Mouse (Mus musculus): ENCODE data around the gene Rbfox3.

Gene Rbfox3

GRCm38 (mm10) chr11:118476396-118477373, 434.7 kb downstream of the Rbfox3 start, which contains the start of gene Engase:
TSS of gene Engase (plus strand) at chr11:118476829.
- peak; percentile 93 to 95 for DNase-seq (ENCODE audit: low spot score in 2 of 2)

DNA sequence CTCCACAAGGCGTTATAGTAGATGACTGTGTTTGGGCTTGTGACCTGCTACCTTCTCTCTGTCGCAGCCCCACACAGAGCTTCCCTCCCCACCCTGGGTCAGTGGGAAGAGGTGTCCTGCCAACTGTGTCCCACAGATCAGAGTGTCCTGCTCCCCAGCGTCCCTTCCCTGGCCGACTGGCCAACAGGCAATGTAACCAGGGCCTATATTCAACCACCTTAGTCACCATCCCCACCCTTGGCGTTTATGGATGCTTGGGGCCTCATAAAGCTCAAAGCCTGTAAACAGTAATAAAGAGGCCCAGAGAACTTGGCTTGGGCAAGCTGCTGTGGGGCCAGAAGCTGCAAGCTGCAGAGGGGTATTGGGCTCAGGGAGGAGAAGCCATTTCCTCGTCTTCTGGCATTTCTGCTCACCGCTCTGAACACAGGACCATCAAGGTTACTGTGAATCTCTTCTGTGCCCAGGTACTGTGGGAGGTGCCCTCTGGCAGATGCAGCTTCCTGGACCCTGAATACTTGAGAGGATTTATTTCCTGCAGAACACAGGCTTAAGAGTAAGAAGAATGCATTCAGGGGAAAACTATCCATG, 435.8 kb downstream of the Rbfox3 start:
- DNase-seq (ENCODE audit: low spot score in 2 of 2), result no peak

GRCm38 (mm10) chr11:118473842-118474500, 437.4 kb downstream of the Rbfox3 start:
- no peak for DNase-seq (ENCODE audit: low spot score in 2 of 2)

- DNase-seq (ENCODE audit: low spot score in 2 of 2), result no peak
These were observed 438.2 kb downstream of the Rbfox3 start for GRCm38 (mm10) chr11:118473161-118473560.

DNA sequence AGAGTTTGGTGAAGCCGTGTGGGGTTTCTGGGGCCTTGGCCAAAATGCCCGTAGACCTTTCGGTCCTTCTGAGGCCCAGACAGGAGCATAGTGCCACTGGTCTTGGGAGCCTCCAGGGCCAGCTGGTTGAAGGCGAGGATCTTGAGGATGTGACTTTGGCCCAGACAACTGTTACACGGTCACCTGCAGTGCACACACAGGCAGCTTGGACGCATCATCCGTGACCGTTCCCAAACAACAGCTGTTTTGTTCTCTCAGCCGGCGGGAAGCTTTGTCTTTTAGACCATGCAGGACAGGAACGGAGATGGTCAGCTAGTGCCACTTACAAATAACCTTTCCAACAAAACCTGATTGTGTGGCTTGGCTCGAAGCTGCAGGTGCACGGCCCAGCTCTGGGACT, 439.7 kb downstream of the Rbfox3 start:
- no peak for DNase-seq (ENCODE audit: low spot score in 2 of 2)

DNA sequence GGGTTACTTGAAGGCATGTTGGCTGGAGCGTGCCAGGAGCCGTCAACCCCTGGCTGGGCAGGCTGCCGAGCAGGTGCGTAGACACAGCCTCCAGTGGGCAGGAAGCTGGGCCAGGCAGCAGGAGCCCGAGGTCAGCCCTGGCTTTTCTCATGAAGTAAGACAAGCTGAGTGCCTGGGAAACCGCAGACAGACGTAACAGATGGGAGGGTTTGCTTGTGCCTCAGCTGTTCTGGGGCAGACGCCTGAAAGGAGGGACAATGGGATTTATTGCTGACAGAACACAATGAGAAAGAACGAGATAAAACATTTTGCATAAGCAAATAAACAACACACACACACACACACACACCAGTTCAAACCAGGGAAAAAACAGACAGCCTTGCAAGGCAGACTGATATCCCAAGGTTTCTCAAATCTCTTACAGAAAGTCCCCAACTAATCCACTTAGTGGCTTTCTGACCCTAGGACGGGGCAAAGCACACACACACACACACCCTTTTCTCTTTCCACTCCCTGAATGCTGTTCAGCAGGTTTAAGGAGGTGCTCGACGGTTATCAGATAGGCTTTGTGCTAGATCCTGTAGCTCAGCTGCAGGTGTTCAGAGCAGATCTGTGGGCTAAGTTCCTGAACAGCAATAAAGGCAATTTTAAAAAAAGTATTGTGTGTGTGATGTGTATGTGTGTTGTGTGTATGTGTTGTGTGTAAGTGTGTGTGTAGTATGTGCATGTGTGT, 441.0 kb downstream of the Rbfox3 start:
- DNase-seq (ENCODE audit: low spot score in 2 of 2), result no peak

- DNase-seq (ENCODE audit: low spot score in 2 of 2), result no peak
These were observed 441.8 kb downstream of the Rbfox3 start for GRCm38 (mm10) chr11:118469509-118470160.

DNA sequence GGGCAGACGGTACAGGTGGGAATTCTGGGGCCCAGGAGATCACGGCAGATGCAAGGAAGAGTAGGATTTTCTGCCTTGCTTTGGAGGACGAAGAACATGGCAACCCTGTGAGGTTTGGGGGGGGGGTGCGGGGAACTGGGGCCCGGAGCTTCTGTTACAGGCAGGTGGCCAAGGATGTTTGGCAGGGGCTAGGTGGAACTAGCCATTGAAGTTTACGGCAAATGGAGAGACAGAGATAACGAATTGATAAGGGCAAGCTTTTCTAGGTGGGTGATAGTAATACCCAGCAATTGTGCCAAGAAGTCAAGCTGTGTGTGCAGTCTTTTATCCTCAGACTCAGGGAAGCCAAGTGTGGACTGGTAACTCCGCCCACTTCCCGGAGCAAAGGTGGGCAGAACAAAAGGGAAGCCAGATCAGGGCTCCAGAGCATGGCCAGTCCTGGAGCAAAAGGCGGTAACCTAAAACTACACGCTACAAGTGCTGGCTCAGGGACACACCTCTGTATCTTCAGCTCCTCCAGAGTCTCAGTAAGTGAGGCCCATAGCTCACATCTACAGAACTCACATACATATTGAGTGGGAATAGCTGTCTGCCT, 443.9 kb downstream of the Rbfox3 start:
- DNase-seq (ENCODE audit: low spot score in 2 of 2), result no peak

- no peak for DNase-seq (ENCODE audit: low spot score in 2 of 2)
These were observed 451.1 kb downstream of the Rbfox3 start for GRCm38 (mm10) chr11:118460280-118460679.

- DNase-seq (ENCODE audit: low spot score in 2 of 2), result no peak
These were observed 451.9 kb downstream of the Rbfox3 start for GRCm38 (mm10) chr11:118459536-118459935.

GRCm38 (mm10) chr11:118459051-118459450, 452.3 kb downstream of the Rbfox3 start:
- DNase-seq (ENCODE audit: low spot score in 2 of 2), result peak in 1 of 2 experiments; percentile 34

- peak in 1 of 2 experiments; percentile 61 for DNase-seq (ENCODE audit: low spot score in 2 of 2)
These were observed 454.5 kb downstream of the Rbfox3 start for GRCm38 (mm10) chr11:118456937-118457336.

DNA sequence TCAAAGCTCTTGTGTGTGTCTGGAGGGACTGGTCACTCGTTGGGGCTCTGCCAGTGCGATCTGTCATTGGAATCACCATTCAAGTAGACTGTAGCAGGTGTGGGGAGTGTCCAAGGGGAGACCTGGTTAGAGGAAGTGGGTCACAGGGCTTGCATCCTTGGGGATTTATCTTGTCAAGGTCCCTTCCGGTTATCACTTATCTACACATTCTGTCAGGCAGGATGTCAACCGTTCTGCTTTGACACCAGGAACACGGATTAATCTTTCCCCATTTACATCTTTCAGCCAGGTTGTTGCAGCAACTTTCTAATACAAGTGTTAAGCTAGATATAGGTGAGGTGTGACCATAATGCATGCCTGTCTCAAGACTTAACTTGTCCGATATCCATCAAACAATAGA, 455.6 kb downstream of the Rbfox3 start:
- DNase-seq (ENCODE audit: low spot score in 2 of 2), result no peak

GRCm38 (mm10) chr11:118453886-118454671, 457.3 kb downstream of the Rbfox3 start:
- no peak for DNase-seq (ENCODE audit: low spot score in 2 of 2)

GRCm38 (mm10) chr11:118452955-118453354, 458.4 kb downstream of the Rbfox3 start:
- DNase-seq (ENCODE audit: low spot score in 2 of 2), result no peak

- DNase-seq (ENCODE audit: low spot score in 2 of 2), result no peak
These were observed 460.2 kb downstream of the Rbfox3 start for GRCm38 (mm10) chr11:118451211-118451610.

- no peak for DNase-seq (ENCODE audit: low spot score in 2 of 2)
These were observed 463.0 kb downstream of the Rbfox3 start for GRCm38 (mm10) chr11:118448385-118448784.

- DNase-seq (ENCODE audit: low spot score in 2 of 2), result no peak
These were observed 464.1 kb downstream of the Rbfox3 start for GRCm38 (mm10) chr11:118447346-118447745.

- DNase-seq (ENCODE audit: low spot score in 2 of 2), result peak in 1 of 2 experiments; percentile 66
These were observed 465.6 kb downstream of the Rbfox3 start for GRCm38 (mm10) chr11:118445843-118446242.

Data from frontal cortex, postnatal 10 days (tissue).